Mouse (Mus musculus): ENCODE results near the gene Eml2.

- TF ChIP-seq GATA1 (IDR thresholded peaks at IDR 0.05; ENCODE audit: borderline replicate concordance, low read length) = no peak
- no peak for TF ChIP-seq FLI1 (IDR thresholded peaks at IDR 0.05; ENCODE audit: low read length)
Observed at GRCm38 (mm10) chr7:19165656-19166423, 10.4 kb upstream of the Eml2 start, which contains the start of gene Gipr.

Measured in megakaryocyte, embryonic 14.5 days (primary cell).